ENCODE assay signal across 15 mouse cellular contexts in genomic region chr10:98978766-98979165, GRCm38 (mm10).
"Had no signal": no experiment of that assay in that cellular context is flagged by ENCODE, and none has a peak within 500 bp of the region (broad histone marks: within the 10 kb centered on the region; RNA-seq: fewer than 3 reads in every experiment).

No protein-coding gene starts in this region.

- H3K4me3 ChIP-seq: kidney, embryonic 15.5 days; limb, embryonic 12.5 days; liver, embryonic 13.5 days; lung, embryonic 15.5 days; midbrain, embryonic 15.5 days; neural tube, embryonic 12.5 days had no signal

- DNase-seq: kidney, adult 2 months; kidney, postnatal 14 days; layer of hippocampus, adult 9-11 months; liver; liver, embryonic 13.5 days; liver, postnatal 0 days; lung, postnatal 36 days; right cerebral cortex, postnatal 14 days; thymus, postnatal 4 days had no signal

- H3K27ac ChIP-seq: kidney, embryonic 15.5 days; limb, embryonic 12.5 days; liver, embryonic 13.5 days; lung, embryonic 15.5 days; midbrain, embryonic 15.5 days; neural tube, embryonic 12.5 days; stomach, postnatal 0 days had no signal
